Mouse (Mus musculus) kidney, postnatal 0 days (tissue): Measurements from ENCODE around the gene Ptpn22. TPM values are rescaled to one million over a fixed set of nuclear protein-coding genes. Genes with fewer than 3 reads are reported as not detected.

Experiments used
- ATAC-seq: fragments of 200-750 bp; cut with Nextera tagmentation; replicated peaks from 2 replicates; pipeline ENCODE4 v1.8.0; 2017; ENCODE audit warnings: low read depth, moderate number of reproducible peaks, moderate TSS enrichment, moderate library complexity; ENCODE audit not compliant: low FRiP score
- DNase-seq: peaks from one replicate; pipeline ENCODE4 v3.0.0-alpha.2; 2016; ENCODE audit warnings: low spot score
- H3K27ac ChIP-seq: fragments of 300-500 bp; sonication (generic); 2 replicates; pipeline ENCODE4 v1.5.1; 2014; ENCODE audit warnings: mild to moderate bottlenecking
- H3K27me3 ChIP-seq: fragments of 300-500 bp; sonication (generic); 2 replicates; pipeline ENCODE4 v1.6.1; 2014; ENCODE audit warnings: low read length, mixed read lengths; ENCODE audit not compliant: insufficient read depth
- H3K36me3 ChIP-seq: fragments of 300-500 bp; sonication (generic); 2 replicates; pipeline ENCODE4 v1.6.1; 2014; ENCODE audit warnings: low read length, mixed read lengths; ENCODE audit not compliant: insufficient read depth
- H3K4me1 ChIP-seq: fragments of 300-500 bp; sonication (generic); replicated peaks from 2 replicates; pipeline ENCODE4 v1.6.1; 2014; ENCODE audit warnings: antibody characterized with exemption, low read length, mixed read lengths; ENCODE audit not compliant: insufficient read depth
- H3K4me2 ChIP-seq: fragments of 300-500 bp; sonication (generic); 2 replicates; pipeline ENCODE4 v1.6.1; 2014; ENCODE audit warnings: mild to moderate bottlenecking, low read length, moderate library complexity, mixed read lengths
- H3K4me3 ChIP-seq: fragments of 300-500 bp; sonication (generic); replicated peaks from 2 replicates; pipeline ENCODE4 v1.5.1; 2014; ENCODE audit warnings: low read depth, low read length
- H3K9ac ChIP-seq: fragments of 300-500 bp; sonication (generic); 2 replicates; pipeline ENCODE4 v1.6.1; 2014; ENCODE audit warnings: low read depth, low read length
- H3K9me3 ChIP-seq: fragments of 300-500 bp; sonication (generic); replicated peaks from 2 replicates; pipeline ENCODE4 v1.6.1; 2016; ENCODE audit warnings: low read length, inconsistent platforms, mixed read lengths
- CTCF ChIP-seq: IDR thresholded peaks from 2 replicates; pipeline ENCODE4 v1.5.1; 2016; ENCODE audit warnings: antibody characterized with exemption, low read depth, mild to moderate bottlenecking, moderate library complexity
- WGBS: fragments of 180-500 bp; shearing (Covaris S2); extraction: QIAGEN DNeasy Blood & Tissue Kit; methylation state at CpG from one replicate; pipeline ENCODE4 v1.1.7; 2014; 5-methylcytosine and 5-hydroxymethylcytosine counted together
- polyA plus RNA-seq: library from polyadenylated mRNA; unstranded; fragments of >200 nt; fragmentation: Nextera tagmentation; extraction: Ambion mirVana; gene quantifications from 2 replicates; pipeline ENCODE4 v1.2.1, GENCODE M21; 2015

Ptpn22 gene
- polyA plus RNA-seq, 1 experiment from 2014 or later: 0.57 TPM

DNA sequence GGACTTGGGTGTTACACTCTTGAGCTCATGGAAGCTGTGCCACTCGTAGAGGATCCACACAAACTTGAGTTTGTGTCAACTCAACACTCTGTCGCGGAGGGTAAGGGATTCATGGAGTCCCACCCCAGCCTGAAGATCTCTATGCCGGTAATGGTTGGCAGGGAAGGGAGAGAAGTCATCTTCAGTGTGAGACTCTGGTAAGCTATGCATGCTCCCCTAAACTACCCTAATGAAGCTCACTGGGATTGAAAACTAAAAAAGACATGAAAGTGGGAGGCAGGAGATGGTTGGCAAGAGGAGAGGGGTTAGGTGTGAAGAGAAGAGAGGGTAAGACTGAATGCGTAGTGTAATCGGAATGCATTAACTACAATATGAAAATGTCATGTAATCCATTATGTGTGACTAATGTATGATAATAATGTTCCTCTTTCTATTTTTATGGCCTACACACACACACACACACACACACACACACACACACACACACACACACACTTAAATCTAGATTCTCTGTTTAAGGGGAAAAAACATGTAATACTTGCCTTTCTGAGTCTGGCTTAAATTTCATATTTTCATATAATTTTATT is 1.5 kb upstream of the Ptpn22 start:
- ATAC-seq (no peak), DNase-seq (no peak)
- Histone ChIP-seq H3K4me2 (no peak overlapping the region), H3K27me3 (no peaks in the 10 kb centered on the region), H3K4me3 (no peak overlapping the region), H3K9me3 (no peaks in the 10 kb centered on the region), H3K36me3 (no peaks in the 10 kb centered on the region), H3K4me1 (no peaks in the 10 kb centered on the region), H3K9ac (no peak overlapping the region), H3K27ac (no peak overlapping the region)
- TF ChIP-seq CTCF: no peak
- WGBS: 93% methylated on average over 6 of the region's 6 CpGs

DNA sequence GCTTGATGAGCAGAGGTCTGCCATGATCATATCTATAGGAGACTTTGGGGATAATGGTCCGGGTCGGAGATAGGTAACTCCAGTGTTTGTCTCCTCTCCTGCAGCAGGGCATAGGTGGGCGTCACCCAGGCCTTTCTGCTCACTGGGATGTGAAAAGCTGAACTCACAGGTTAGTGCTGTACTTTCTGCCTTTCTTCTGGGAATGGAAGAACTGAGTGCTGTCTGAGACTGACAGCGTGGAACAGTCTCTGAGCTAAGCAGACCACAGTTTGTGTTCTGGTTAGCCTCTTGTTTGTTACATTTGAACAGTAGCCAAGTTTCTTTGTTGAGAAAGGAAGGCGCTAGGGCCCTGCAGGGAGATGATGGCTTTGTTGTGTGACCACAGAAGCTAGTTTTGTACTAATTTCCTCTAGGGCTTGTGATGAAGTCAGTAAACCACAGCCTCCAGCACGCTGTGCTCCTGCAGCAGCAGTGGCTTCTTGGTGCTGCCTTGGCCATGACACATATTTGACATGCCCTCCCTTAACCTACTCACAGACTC is 326 bp downstream of the Ptpn22 start:
- Histone ChIP-seq H3K27me3 (no peaks in the 10 kb centered on the region), H3K4me2 (no peak overlapping the region), H3K9ac (no peak overlapping the region), H3K4me3 (no peak overlapping the region), H3K36me3 (no peaks in the 10 kb centered on the region), H3K27ac (peak overlapping the region; percentile 19; the same call in 1 of the 2 replicates), H3K9me3 (no peaks in the 10 kb centered on the region), H3K4me1 (no peaks in the 10 kb centered on the region)
- peak; percentile 32 for DNase-seq
- WGBS: 49% methylated on average over 6 of the region's 6 CpGs
- no peak for TF ChIP-seq CTCF
- no peak for ATAC-seq

DNA sequence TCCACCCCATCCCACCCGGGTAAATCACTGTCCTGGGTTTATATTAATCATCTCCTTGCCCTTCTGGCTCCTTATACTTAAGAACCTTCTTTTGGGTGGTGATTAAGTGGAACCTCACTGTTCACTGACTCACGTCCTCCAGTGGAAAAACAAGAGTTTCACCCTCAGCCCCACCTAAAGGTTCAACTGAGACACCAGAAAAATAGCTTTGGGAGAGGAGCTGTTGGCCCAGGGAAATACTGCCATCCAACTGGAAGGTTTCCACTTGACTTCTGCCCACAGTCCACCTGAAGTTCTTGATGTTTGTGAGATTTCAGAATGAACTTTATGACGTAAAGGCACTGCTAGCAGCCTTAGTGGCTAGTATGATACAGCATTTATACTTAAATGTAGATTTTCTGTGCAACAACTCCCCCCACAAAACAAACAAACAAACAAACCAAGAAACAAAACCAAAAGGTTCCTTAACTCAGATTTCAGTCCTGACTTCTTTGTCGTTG is 3.2 kb downstream of the Ptpn22 start:
- no peak overlapping the region for H3K9ac ChIP-seq
- 67% methylated on average over 4 of the region's 4 CpGs for WGBS
- ATAC-seq (no peak), DNase-seq (no peak)
- no peaks in the 10 kb centered on the region for H3K27me3 ChIP-seq
- TF ChIP-seq CTCF: no peak
- H3K36me3 ChIP-seq: no peaks in the 10 kb centered on the region
- no peak overlapping the region for H3K27ac ChIP-seq
- H3K4me1 ChIP-seq: no peaks in the 10 kb centered on the region
- no peaks in the 10 kb centered on the region for H3K9me3 ChIP-seq
- no peak overlapping the region for H3K4me2 ChIP-seq
- no peak overlapping the region for H3K4me3 ChIP-seq

DNA sequence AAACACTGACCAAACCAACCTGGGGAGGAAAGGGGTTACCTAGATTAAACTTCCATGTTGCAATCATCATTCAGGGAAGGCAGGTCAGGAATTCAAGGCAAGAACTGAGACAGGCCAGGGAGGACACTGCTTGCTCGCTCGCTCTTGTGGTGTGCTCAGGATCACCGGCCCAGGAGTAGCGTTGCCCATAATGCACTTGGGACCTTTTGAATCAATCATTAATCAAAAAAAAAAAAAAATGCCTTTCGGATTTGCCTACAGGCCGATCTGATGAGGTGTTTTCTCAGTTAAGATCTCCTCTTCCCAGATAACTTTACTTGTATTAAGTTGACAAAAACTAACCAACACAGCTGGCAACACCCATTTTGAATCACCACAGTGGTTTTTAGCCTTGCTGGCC is 4.6 kb downstream of the Ptpn22 start:
- no peak for TF ChIP-seq CTCF
- no peak overlapping the region for H3K27ac ChIP-seq
- no peak overlapping the region for H3K4me3 ChIP-seq
- no peaks in the 10 kb centered on the region for H3K27me3 ChIP-seq
- DNase-seq: no peak
- no peaks in the 10 kb centered on the region for H3K9me3 ChIP-seq
- 74% methylated on average over 6 of the region's 6 CpGs for WGBS
- no peak for ATAC-seq
- no peak overlapping the region for H3K4me2 ChIP-seq
- H3K4me1 ChIP-seq: no peaks in the 10 kb centered on the region
- H3K36me3 ChIP-seq: no peaks in the 10 kb centered on the region
- no peak overlapping the region for H3K9ac ChIP-seq

DNA sequence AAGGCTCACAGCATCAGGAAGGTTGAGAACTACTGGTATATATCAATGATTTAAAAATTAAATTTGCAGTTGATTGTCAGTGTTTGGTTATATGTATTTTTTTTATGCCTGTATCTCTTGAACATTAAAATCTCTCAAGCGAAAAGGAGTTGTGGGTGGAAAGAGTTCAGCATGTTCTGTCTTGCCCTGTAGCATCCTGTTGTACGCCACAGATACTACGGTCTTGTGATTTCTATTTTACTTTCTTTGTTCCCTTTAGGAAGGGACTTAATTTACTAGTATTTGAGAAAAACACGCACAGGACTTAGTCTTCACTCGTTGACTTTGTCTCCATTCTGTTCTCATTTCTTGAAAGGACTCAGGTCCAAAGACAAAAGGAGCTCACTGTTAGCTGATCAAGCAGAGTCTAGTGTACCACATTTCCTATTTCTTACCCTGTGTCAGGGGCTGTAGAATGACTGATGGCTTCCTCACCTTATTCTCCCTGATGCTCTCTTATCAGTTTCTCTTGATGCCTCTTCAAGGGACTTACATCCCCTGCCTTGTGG is 7.9 kb downstream of the Ptpn22 start:
- Histone ChIP-seq H3K27ac (no peak overlapping the region), H3K36me3 (no peaks in the 10 kb centered on the region), H3K4me2 (no peak overlapping the region), H3K27me3 (no peaks in the 10 kb centered on the region), H3K9me3 (no peaks in the 10 kb centered on the region), H3K4me3 (no peak overlapping the region), H3K9ac (no peak overlapping the region), H3K4me1 (no peaks in the 10 kb centered on the region)
- no peak for TF ChIP-seq CTCF
- WGBS: 81% methylated on average over 5 of the region's 5 CpGs
- ATAC-seq (no peak), DNase-seq (no peak)

DNA sequence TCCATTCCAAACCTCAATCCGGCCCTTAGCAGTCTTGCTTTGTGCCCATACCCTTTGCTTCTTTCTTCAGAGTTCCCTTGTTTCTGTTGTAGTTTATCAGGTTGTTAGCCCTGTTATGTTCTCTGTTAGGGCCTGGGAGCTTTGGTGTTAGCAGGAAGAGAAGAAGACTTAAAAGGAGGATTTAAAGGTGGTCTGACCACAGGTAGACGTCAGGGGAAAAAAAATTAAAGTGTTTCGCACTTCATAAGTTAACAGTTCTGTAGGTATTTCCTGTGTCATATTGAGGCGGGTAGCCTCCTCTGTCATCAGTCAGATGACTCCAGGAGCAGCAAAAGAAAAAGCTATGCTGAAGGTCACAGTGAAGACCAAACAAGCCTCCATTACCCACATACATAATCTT is 8.4 kb downstream of the Ptpn22 start:
- WGBS: 77% methylated on average over 4 of the region's 4 CpGs
- no peak overlapping the region for H3K4me2 ChIP-seq

More for the DNA sequence above, 8.4 kb downstream of the Ptpn22 start:
- H3K27me3 ChIP-seq: no peaks in the 10 kb centered on the region
- no peak overlapping the region for H3K27ac ChIP-seq
- TF ChIP-seq CTCF: no peak
- ATAC-seq (no peak), DNase-seq (no peak)
- no peak overlapping the region for H3K4me3 ChIP-seq
- H3K4me1 ChIP-seq: no peaks in the 10 kb centered on the region
- no peaks in the 10 kb centered on the region for H3K36me3 ChIP-seq
- H3K9ac ChIP-seq: no peak overlapping the region
- H3K9me3 ChIP-seq: no peaks in the 10 kb centered on the region
